Mouse (Mus musculus) bone marrow, adult 2 months (tissue): ENCODE data around the gene Slc1a2. TPM values are rescaled to one million over a fixed set of nuclear protein-coding genes. Genes with fewer than 3 reads are reported as not detected.

Source experiments
- H3K27ac ChIP-seq: fragments of 200-500 bp; 2 replicates; pipeline ENCODE4 v1.5.1; 2012; ENCODE audit warnings: low read depth, mild to moderate bottlenecking, control low read depth, inconsistent platforms, low read length; ENCODE audit not compliant: control insufficient read depth, poor library complexity, insufficient read depth
- H3K4me1 ChIP-seq: fragments of 200-500 bp; 2 replicates; pipeline ENCODE4 v1.6.1; 2011; ENCODE audit warnings: low read length; ENCODE audit not compliant: control insufficient read depth, insufficient read depth
- H3K4me3 ChIP-seq: fragments of 200-500 bp; replicated peaks from 2 replicates; pipeline ENCODE3; 2011; ENCODE audit warnings: mild to moderate bottlenecking, low read depth, low read length, control low read depth; ENCODE audit not compliant: control insufficient read depth
- CTCF ChIP-seq: fragments of 200-500 bp; IDR thresholded peaks from 2 replicates; pipeline ENCODE4 v1.5.1; 2011; ENCODE audit warnings: low read length, control low read depth; ENCODE audit not compliant: control insufficient read depth, insufficient read depth
- POLR2A ChIP-seq: fragments of 200-500 bp; IDR thresholded peaks from 2 replicates; pipeline ENCODE4 v1.6.1; 2011; ENCODE audit warnings: low read depth, mild to moderate bottlenecking, control low read depth, low read length, borderline replicate concordance; ENCODE audit not compliant: control insufficient read depth
- WGBS: fragments of 180-500 bp; shearing (Covaris S2); methylation state at CpG from one replicate; pipeline ENCODE4 v1.1.7; 2018; 5-methylcytosine and 5-hydroxymethylcytosine counted together
- polyA plus RNA-seq: library from polyadenylated mRNA; stranded (reverse); fragments of >200 nt; gene quantifications from 2 replicates; pipeline ENCODE4 v1.2.4, GENCODE M21; 2011; ENCODE audit warnings: low replicate concordance; ENCODE audit not compliant: missing spikeins, insufficient read depth, insufficient read length

Gene Slc1a2
- polyA plus RNA-seq, 1 experiment: 1.2 TPM

DNA sequence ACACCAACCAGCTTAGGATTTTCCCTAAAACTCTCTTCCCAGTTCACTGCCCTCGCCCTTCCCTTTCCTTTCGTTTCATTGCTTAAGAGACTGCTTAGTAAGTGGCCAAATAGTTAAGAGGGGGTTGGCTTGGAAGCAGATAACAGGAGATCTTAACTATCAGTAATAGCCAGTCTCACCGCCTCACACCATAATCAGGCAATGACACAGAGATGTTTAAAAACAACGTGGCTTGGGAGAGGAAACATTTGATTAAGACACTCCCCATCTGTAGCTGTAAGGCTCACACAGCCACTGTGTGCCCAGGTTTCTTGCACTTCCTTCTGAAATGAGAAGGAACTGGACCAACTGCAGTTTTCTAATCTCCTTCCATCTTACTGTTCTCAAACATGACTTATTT lies 127.2 kb downstream of the Slc1a2 start:
- H3K4me3 ChIP-seq: no peak overlapping the region
- no peak for TF ChIP-seq POLR2A
- TF ChIP-seq CTCF: no peak
- H3K27ac ChIP-seq: no peak overlapping the region
- 24% methylated on average over 4 of the region's 4 CpGs for WGBS
- H3K4me1 ChIP-seq: peaks cover 2% of the 10 kb centered on the region

- whole genome bisulfite sequencing: 36% methylated on average over 2 of the region's 2 CpGs
- no peak for TF ChIP-seq POLR2A
- no peak for TF ChIP-seq CTCF
- Histone ChIP-seq H3K27ac (no peak overlapping the region), H3K4me3 (no peak overlapping the region), H3K4me1 (peaks cover 4% of the 10 kb centered on the region)
Measured at GRCm38 (mm10) chr2:102791641-102792040, 133.2 kb downstream of the Slc1a2 start.

DNA sequence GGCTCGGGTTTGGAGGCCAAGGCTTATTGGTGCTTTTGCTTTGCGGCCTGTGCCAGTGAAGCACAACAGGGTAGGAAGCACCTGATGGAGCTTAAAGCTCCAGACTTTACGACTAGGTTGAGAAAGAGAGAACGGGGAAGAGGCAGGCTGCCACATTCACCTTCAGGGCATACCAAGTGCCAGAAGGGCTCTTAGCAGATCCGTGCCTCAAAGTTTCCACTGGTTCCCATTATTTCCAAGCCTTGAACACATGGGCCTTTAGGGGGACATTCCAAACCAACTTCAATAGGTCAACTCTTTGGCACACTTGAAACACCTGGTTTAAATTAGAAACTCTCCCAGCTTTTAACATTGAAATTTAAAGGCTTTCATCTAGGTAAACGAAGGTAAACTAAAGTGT lies 134.3 kb downstream of the Slc1a2 start:
- TF ChIP-seq POLR2A (no peak), CTCF (no peak)
- H3K4me1 ChIP-seq: peaks cover 4% of the 10 kb centered on the region
- WGBS: 78% methylated on average over 6 of the region's 6 CpGs
- no peak overlapping the region for H3K27ac ChIP-seq
- H3K4me3 ChIP-seq: no peak overlapping the region

DNA sequence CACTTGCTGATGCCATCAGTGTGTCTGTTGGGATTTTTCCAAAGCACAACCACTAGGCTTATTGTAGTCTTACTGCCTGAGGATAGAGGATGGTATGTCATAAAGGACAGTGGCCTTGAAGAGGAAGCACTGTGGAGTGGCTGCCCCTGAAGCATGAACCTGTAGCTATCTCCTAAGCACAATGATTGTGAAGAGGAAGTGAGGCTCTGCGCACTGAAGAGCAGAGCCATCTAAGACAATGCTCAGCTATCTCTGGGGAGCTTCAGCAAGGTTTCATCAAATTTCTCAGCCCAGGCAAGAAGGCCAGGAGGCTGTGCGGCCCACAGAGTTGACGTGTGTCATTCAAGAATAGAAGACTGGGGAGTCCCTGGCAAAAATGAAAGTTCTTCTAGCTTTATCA lies 136.6 kb downstream of the Slc1a2 start:
- no peak overlapping the region for H3K27ac ChIP-seq
- peaks cover 2% of the 10 kb centered on the region for H3K4me1 ChIP-seq
- WGBS: 52% methylated on average over 3 of the region's 3 CpGs
- TF ChIP-seq CTCF (no peak), POLR2A (no peak)
- no peak overlapping the region for H3K4me3 ChIP-seq

DNA sequence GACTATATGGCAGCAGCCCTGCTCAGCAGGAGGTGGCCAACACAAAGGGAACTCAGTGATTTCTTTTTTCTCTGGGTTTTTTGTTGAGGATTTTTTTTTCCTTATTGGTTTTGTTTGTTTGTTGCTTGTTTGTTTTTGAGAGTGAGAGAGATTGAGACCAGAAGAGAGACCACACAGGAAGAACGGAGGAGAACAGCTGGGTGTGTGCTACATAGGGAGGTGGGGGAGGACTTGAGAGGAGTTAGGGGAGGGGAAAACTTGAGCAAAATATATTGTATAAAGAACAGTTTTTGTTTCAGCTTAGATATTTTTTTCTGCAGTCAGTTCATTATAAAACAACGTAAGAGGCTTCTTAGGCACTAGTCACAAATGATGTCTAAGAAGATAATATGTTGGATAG lies 139.7 kb downstream of the Slc1a2 start:
- H3K4me3 ChIP-seq: no peak overlapping the region
- TF ChIP-seq CTCF (no peak), POLR2A (no peak)
- WGBS: 66% methylated on average over 2 of the region's 2 CpGs
- no peaks in the 10 kb centered on the region; the same call in 1 of the 2 replicates for H3K4me1 ChIP-seq
- H3K27ac ChIP-seq: no peak overlapping the region

- no peak for TF ChIP-seq POLR2A
- Histone ChIP-seq H3K4me3 (no peak overlapping the region), H3K27ac (no peak overlapping the region), H3K4me1 (no peaks in the 10 kb centered on the region; the same call in 1 of the 2 replicates)
- 74% methylated on average over 1 of the region's 1 CpGs for WGBS
Measured at GRCm38 (mm10) chr2:102801899-102802298, 143.4 kb downstream of the Slc1a2 start.

GRCm38 (mm10) chr2:102804109-102804508 lies 145.7 kb downstream of the Slc1a2 start:
- Histone ChIP-seq H3K4me3 (no peak overlapping the region), H3K4me1 (no peaks in the 10 kb centered on the region; the same call in 1 of the 2 replicates), H3K27ac (no peak overlapping the region)
- 25% methylated on average over 2 of the region's 2 CpGs for WGBS
- TF ChIP-seq POLR2A (no peak), CTCF (no peak)

DNA sequence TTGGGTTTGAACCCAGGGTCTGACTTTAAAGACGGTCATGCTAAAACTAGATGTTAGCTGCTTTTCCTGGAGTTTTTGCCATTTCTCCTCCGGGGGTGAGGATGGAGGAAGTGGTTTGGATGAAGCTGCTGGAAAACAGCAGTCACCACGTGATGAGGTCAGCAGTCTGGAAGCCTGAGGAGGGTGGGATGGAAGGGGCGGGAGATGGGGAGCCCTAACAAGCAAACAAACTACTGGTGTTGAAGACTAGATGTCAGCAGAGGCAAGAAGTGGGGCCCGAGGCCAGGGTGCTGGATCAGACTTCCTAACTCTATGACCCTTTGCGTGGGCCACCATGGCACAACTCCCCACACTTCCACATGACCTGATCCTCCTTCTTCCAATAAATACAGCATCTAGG lies 146.8 kb downstream of the Slc1a2 start:
- H3K4me1 ChIP-seq: no peaks in the 10 kb centered on the region; the same call in 1 of the 2 replicates
- 62% methylated on average over 6 of the region's 6 CpGs for WGBS
- no peak overlapping the region for H3K27ac ChIP-seq
- no peak for TF ChIP-seq CTCF
- no peak for TF ChIP-seq POLR2A
- no peak overlapping the region for H3K4me3 ChIP-seq
